Mouse (Mus musculus) liver, embryonic 11.5 days (tissue): ENCODE measurements around the gene 2010111I01Rik. TPM values are rescaled to one million over a fixed set of nuclear protein-coding genes. Genes with fewer than 3 reads are reported as not detected.
"Not testable (repeated sequence)": the region's sequence is repeated elsewhere in the genome, so short reads cannot be mapped to it uniquely, and the experiment has no call there.

Source experiments
- ATAC-seq: fragments of 200-750 bp; cut with Nextera tagmentation; replicated peaks from 2 replicates; pipeline ENCODE4 v1.8.0; 2017; ENCODE audit warnings: moderate number of reproducible peaks, mild to moderate bottlenecking, moderate TSS enrichment, moderate library complexity; ENCODE audit not compliant: low FRiP score
- DNase-seq: peaks from one replicate; pipeline ENCODE4 v3.0.0-alpha.2; 2017; ENCODE audit warnings: low spot score
- H3K27ac ChIP-seq: fragments of 300-500 bp; sonication (generic); 2 replicates; pipeline ENCODE4 v1.5.1; 2014; ENCODE audit warnings: mild to moderate bottlenecking, low read depth, low read length, control low read depth
- H3K27me3 ChIP-seq: fragments of 300-500 bp; sonication (generic); replicated peaks from 2 replicates; pipeline ENCODE4 v1.6.1; 2014; ENCODE audit warnings: low read length, mixed read lengths; ENCODE audit not compliant: control insufficient read depth, insufficient read depth
- H3K36me3 ChIP-seq: fragments of 300-500 bp; sonication (generic); 2 replicates; pipeline ENCODE4 v1.6.1; 2014; ENCODE audit warnings: mild to moderate bottlenecking, low read length, moderate library complexity, mixed read lengths; ENCODE audit not compliant: control insufficient read depth, insufficient read depth
- H3K4me1 ChIP-seq: fragments of 300-500 bp; sonication (generic); replicated peaks from 2 replicates; pipeline ENCODE4 v1.6.1; 2014; ENCODE audit warnings: low read length, mixed read lengths; ENCODE audit not compliant: control insufficient read depth, insufficient read depth
- H3K4me2 ChIP-seq: fragments of 300-500 bp; sonication (generic); 2 replicates; pipeline ENCODE4 v1.6.1; 2014; ENCODE audit warnings: mild to moderate bottlenecking, control low read depth, moderate library complexity
- H3K4me3 ChIP-seq: fragments of 300-500 bp; sonication (generic); 2 replicates; pipeline ENCODE4 v1.5.1; 2014; ENCODE audit warnings: low read depth, low read length, control low read depth
- H3K9ac ChIP-seq: fragments of 300-500 bp; sonication (generic); 2 replicates; pipeline ENCODE4 v1.6.1; 2014; ENCODE audit warnings: low read depth, low read length, control low read depth
- H3K9me3 ChIP-seq: fragments of 300-500 bp; sonication (generic); 2 replicates; pipeline ENCODE4 v1.6.1; 2016; ENCODE audit warnings: low read length, inconsistent platforms, mixed read lengths; ENCODE audit not compliant: control insufficient read depth
- WGBS: fragments of 180-500 bp; shearing (Covaris S2); extraction: QIAGEN DNeasy Blood & Tissue Kit; methylation state at CpG from one replicate; pipeline ENCODE4 v1.1.7; 2014; 5-methylcytosine and 5-hydroxymethylcytosine counted together
- polyA plus RNA-seq: library from polyadenylated mRNA; unstranded; fragments of >200 nt; fragmentation: Nextera tagmentation; extraction: Ambion mirVana; gene quantifications from 2 replicates; pipeline ENCODE4 v1.2.1, GENCODE M21; 2014

The 2010111I01Rik gene
- polyA plus RNA-seq, 1 experiment from 2014 or later = 30.6 TPM

DNA sequence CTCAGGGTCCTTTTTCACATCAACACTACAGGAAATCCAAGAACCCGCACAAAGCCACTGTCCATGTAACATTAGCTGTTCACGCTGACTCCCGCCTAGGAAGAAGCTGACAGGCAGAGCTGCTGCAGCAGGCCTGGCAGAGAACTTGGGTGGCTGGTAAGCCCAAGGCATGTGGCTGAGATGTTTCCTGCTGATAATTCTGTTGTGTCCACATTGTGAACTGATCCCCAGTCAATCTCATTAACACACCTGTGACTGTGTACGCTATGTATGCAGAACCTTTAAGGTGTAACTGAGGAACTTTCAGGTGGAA, 349.9 kb downstream of the 2010111I01Rik start:
- WGBS = 50% methylated on average over 4 of the region's 4 CpGs
- Histone ChIP-seq H3K9ac (no peak overlapping the region), H3K27ac (no peak overlapping the region), H3K4me3 (no peak overlapping the region), H3K4me2 (no peak overlapping the region), H3K27me3 (no peaks in the 10 kb centered on the region), H3K4me1 (peaks cover 13% of the 10 kb centered on the region), H3K36me3 (no peaks in the 10 kb centered on the region), H3K9me3 (no peaks in the 10 kb centered on the region)
- ATAC-seq (0 out of 2 replicates have a peak, but pooled peaks have one; percentile 11), DNase-seq (no peak)

DNA sequence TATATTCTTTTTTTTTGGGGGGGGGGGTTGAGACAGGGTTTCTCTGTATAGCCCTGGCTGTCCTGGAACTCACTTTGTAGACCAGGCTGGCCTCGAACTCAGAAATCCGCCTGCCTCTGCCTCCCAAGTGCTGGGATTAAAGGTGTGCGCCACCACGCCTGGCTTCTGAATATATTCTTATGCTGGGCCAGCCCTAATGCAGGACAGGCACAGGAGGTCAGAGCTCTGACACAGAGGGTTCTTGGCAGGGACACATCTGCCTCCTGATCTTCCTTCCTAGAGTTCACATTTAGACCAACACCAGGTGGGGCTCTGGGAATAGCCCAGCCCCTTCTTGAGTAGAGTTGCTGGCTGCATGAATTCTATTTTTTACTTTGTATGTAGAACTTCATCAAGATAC, 350.4 kb downstream of the 2010111I01Rik start:
- H3K4me3 ChIP-seq, H3K4me2 ChIP-seq, H3K9ac ChIP-seq, ATAC-seq, H3K36me3 ChIP-seq, DNase-seq, H3K27me3 ChIP-seq, H3K27ac ChIP-seq, H3K9me3 ChIP-seq: not testable (repeated sequence)
- peaks cover 13% of the 10 kb centered on the region for H3K4me1 ChIP-seq
- WGBS = 96% methylated on average over 4 of the region's 4 CpGs

DNA sequence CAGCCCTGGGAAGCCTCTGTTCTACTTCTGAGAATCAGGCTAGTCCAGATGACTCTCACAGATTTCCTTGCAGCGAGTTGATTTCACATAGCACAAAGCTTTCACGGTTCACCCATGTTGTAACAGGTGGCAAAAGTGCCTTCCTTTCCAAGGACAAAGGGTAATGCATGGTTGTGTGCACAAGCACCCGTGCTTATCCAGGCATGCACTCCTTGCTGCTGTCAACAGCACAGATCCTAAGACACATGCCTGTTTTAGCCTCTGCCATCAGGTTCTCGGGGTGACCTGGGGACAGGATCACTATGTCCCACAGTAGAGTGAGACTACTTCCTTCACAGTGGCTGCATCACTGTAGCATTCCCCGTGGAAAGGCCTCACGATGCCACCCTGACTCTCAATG, 351.1 kb downstream of the 2010111I01Rik start:
- Histone ChIP-seq H3K27ac (no peak overlapping the region), H3K36me3 (no peaks in the 10 kb centered on the region), H3K9me3 (no peaks in the 10 kb centered on the region), H3K27me3 (no peaks in the 10 kb centered on the region), H3K9ac (no peak overlapping the region), H3K4me1 (peaks cover 13% of the 10 kb centered on the region), H3K4me2 (no peak overlapping the region), H3K4me3 (no peak overlapping the region)
- ATAC-seq = no peak
- no peak for DNase-seq
- WGBS = 84% methylated on average over 6 of the region's 6 CpGs

DNA sequence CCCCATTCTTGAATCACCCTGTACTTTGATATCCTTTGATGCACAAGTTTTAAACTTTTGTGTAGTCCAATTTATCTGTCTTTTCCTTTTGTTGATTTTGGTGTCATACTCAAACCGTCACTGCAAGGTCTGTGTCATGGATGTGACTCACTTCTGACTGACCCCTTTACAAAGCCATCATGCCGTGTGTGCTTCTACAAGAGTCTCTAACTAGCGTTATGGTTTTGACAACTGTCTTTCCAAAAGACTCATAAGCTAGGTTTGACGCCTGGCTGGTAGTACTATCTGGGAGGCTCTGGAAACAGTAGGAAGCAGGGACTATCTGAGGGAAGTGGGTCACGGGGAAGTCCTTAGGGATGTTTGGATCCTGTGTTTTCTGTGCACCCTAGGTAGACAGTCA, 351.7 kb downstream of the 2010111I01Rik start:
- no peaks in the 10 kb centered on the region for H3K27me3 ChIP-seq
- no peak overlapping the region for H3K4me2 ChIP-seq
- no peak overlapping the region for H3K4me3 ChIP-seq
- H3K36me3 ChIP-seq = no peaks in the 10 kb centered on the region
- DNase-seq (no peak), ATAC-seq (no peak)
- H3K4me1 ChIP-seq = peaks cover 13% of the 10 kb centered on the region
- no peaks in the 10 kb centered on the region for H3K9me3 ChIP-seq
- H3K27ac ChIP-seq = no peak overlapping the region
- H3K9ac ChIP-seq = no peak overlapping the region
- WGBS = 82% methylated on average over 5 of the region's 5 CpGs

DNA sequence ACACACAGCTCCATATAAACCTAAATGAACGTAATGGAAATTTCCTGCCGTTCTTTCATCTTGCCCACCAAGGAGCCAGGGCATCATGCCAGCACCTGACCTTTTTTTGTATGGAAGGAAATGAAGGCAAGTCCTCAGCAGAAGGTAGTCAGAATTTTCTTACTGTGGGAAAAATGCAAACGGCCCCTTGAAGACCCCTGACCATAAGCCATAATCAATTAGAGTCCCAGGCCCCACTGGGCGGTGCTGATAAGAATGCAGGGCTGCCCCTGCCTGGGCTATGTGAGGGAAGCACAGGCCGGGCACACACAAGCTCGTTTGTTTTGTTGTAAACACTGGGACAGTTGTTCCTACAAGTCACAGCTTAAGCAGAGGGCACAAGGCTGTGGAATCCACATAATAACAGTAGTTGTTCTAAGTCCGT, 353.0 kb downstream of the 2010111I01Rik start:
- H3K27ac ChIP-seq = no peak overlapping the region
- H3K9ac ChIP-seq = no peak overlapping the region
- H3K36me3 ChIP-seq = no peaks in the 10 kb centered on the region
- no peak for DNase-seq
- ATAC-seq = no peak
- no peaks in the 10 kb centered on the region for H3K9me3 ChIP-seq
- 50% methylated on average over 7 of the region's 7 CpGs for WGBS
- H3K4me3 ChIP-seq = no peak overlapping the region
- H3K4me2 ChIP-seq = no peak overlapping the region
- peaks cover 13% of the 10 kb centered on the region for H3K4me1 ChIP-seq
- no peaks in the 10 kb centered on the region for H3K27me3 ChIP-seq

DNA sequence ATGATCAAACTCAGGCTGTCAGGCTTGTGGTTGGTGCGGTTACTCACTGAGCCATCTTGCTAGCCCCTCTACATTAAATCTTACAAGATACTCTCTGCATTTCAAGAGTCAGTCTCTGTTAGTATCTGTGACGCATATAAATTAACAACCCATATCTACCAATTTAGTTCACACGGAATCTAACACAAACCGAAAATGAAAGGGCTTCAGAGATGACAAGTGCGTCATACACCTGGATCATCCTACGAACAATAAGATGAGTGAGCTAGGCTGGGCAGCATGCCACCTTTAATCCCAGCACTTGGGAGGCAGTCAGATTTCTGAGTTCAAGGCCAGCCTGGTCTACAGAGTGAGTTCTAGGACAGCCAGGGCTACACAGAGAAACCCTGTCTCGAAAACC, 355.1 kb downstream of the 2010111I01Rik start:
- H3K36me3 ChIP-seq = no peaks in the 10 kb centered on the region
- WGBS = 94% methylated on average over 7 of the region's 7 CpGs
- no peak overlapping the region for H3K4me2 ChIP-seq

DNA sequence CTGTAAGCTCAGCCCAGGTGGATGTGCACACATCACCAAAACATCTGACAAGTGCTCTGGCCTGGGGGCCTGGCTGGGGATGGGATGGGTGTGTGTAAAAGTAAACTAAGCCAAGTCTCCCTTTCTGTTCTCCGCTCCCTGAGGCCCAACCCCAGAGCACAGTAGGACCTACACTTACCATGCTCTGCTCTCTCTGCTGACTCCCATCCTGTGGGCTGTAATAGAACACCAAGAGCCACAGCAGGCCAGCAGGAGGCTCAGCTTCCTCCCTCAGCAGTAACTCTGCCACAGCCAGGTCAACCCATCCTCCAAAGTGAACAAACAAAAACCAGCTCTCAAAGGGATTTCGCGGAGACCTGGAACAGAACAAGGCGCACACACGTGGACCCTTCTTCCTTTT, 357.0 kb downstream of the 2010111I01Rik start:
- Histone ChIP-seq H3K27ac (no peak overlapping the region), H3K36me3 (no peaks in the 10 kb centered on the region), H3K9ac (no peak overlapping the region), H3K4me2 (no peak overlapping the region), H3K4me1 (peaks cover 18% of the 10 kb centered on the region), H3K4me3 (no peak overlapping the region), H3K27me3 (no peaks in the 10 kb centered on the region), H3K9me3 (no peaks in the 10 kb centered on the region)
- ATAC-seq = no peak
- DNase-seq = no peak
- 83% methylated on average over 5 of the region's 5 CpGs for WGBS

More for the DNA sequence above, 355.1 kb downstream of the 2010111I01Rik start:
- no peak overlapping the region for H3K9ac ChIP-seq
- H3K9me3 ChIP-seq = no peaks in the 10 kb centered on the region
- peaks cover 10% of the 10 kb centered on the region for H3K4me1 ChIP-seq
- ATAC-seq (no peak), DNase-seq (no peak)
- no peaks in the 10 kb centered on the region for H3K27me3 ChIP-seq
- H3K4me3 ChIP-seq = no peak overlapping the region
- no peak overlapping the region for H3K27ac ChIP-seq

DNA sequence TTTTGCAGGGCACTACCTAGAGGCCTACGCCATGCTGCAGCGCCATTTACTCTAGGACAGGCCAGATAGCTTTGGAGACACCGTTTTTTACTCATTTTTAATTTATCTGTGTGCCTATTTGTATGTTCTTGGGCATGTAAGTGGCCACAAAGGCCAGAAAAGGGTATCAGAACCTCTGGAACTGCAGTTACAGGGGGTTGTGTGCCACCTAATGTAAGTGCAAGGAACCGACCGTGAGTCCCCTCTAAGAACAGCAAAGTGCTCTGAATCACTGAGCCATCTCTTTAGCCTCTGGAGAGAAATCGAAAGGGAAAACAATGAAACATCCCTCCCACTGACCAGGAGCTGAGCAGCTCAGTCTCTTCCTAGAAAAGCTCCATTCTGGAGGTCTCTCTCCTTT, 358.1 kb downstream of the 2010111I01Rik start:
- Histone ChIP-seq H3K27ac (no peak overlapping the region), H3K36me3 (no peaks in the 10 kb centered on the region), H3K4me2 (no peak overlapping the region), H3K4me3 (no peak overlapping the region), H3K27me3 (no peaks in the 10 kb centered on the region), H3K9ac (no peak overlapping the region), H3K4me1 (peaks cover 17% of the 10 kb centered on the region), H3K9me3 (no peaks in the 10 kb centered on the region)
- DNase-seq (no peak), ATAC-seq (no peak)
- WGBS = 88% methylated on average over 6 of the region's 6 CpGs

DNA sequence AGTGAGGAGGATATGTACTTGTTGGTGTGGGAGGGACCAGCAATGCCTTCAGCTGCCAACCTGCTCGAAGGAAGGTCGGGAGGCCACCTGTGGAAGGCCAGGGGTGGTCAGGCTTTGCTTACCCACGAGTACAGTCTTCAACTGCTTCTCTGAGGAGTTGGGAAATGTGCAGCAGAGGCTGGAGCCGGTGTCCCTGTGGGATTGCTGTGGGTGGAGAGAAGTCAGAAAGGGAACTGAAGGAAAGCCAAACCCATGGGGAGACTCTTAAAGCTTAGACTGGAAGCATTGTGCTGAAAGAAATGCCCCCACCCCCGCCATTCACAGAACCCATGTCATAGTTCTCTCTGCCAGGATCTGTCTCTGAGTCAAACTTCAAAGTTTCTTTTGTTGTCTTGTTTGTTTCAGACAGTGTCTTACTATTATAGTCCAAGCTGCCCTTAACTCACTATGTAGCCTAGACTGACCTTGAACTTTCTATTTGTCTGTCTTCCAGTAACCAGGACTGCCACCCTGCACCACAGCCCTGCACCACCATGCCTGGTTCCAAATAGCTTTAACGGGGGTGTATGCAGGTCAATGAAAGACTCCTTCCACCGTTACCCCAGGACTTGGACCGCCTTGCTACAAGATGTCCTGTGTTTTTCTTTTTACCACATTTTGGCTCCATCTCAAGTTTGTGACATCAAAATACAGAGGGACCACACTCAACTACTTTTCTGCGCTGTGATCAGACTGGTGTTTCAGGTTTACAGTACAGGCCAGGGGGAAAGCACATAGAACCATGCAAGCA, 358.8 kb downstream of the 2010111I01Rik start:
- H3K27me3 ChIP-seq = no peaks in the 10 kb centered on the region
- H3K9ac ChIP-seq = no peak overlapping the region
- DNase-seq (no peak), ATAC-seq (no peak)
- H3K4me1 ChIP-seq = peaks cover 15% of the 10 kb centered on the region
- WGBS = 86% methylated on average over 9 of the region's 9 CpGs
- H3K4me2 ChIP-seq = no peak overlapping the region
- H3K4me3 ChIP-seq = no peak overlapping the region
- no peaks in the 10 kb centered on the region for H3K9me3 ChIP-seq
- 0 out of 2 replicates have a peak overlapping the region, but pooled peaks have one; percentile 8 for H3K27ac ChIP-seq
- H3K36me3 ChIP-seq = no peaks in the 10 kb centered on the region
